Mouse (Mus musculus) kidney, adult 2 months (tissue): ENCODE measurements at regions not wholly inside any gene's neighbourhood (a gene's known extent, or its start where the extent isn't known, plus 50 kb on each side); places are given as distances from the start of the nearest gene placed in this dataset.

Experiments used
- CTCF ChIP-seq: fragments of 200-500 bp; conservative IDR thresholded peaks from 2 replicates; pipeline ENCODE4 v1.5.1; 2011; ENCODE audit warnings: low read depth, mild to moderate bottlenecking, control low read depth, low read length, moderate library complexity, mixed read lengths; ENCODE audit not compliant: insufficient read depth, insufficient read length
- POLR2A ChIP-seq: fragments of 200-500 bp; IDR thresholded peaks from one replicate; pipeline ENCODE4 v1.6.1; 2011; ENCODE audit warnings: low read depth, low read length, control low read depth

DNA sequence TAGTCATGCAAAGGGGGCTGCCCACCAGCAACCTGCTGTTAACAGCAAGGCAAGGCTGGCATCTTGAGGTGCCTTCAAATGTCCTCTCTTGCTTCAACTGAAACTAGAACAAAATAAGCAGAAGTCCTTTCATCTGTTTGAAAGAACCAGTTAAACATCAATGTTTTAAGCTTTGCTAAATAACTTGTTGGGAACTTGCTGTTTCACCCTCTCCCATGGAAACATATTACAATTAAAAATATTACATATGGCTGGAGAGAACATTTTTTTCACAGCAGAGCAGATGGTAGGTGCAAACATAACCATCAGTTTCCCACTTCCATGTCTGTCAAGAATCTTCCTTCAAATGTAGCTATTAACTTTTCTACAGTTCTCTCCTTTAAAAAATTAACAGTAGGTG lies 225.5 kb downstream of the Plod2 start:
- TF ChIP-seq CTCF (no peak), POLR2A (no peak)
